9 mouse cellular contexts compared by ENCODE assay signal in the genomic region with DNA sequence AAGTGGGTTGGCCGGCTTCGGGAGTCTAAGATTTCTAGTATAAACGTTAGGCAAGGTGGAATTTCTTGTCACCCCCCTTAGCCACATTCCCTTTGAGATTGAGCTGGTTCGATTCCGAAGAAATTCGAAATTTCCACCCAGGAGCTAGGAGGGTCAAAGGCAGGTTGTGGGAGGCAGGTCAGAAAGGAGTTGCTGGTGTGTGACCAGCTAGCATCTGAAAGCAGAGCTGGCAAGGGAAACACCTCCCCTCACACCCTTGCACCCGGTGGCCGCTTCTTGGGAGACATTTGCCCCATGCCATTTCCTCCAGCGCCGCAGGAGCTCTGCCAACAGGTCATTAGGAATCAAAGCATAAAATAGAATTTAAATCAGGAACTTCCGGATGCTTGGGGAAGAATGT. TPM values are rescaled to one million over a fixed set of nuclear protein-coding genes. Genes with fewer than 3 reads are reported as not detected.
DNase-seq lines count a peak whose midpoint lies in the region; ATAC-seq and TF ChIP-seq lines count a peak whose summit lies in the region.
"Had no signal": no experiment of that assay in that cellular context is flagged by ENCODE, and none has a peak within 500 bp of the region (broad histone marks: within the 10 kb centered on the region; RNA-seq: fewer than 3 reads in every experiment).

No protein-coding gene starts in this region.

- H3K4me2 ChIP-seq in heart, embryonic 13.5 days, result peak overlapping the region; percentile 95
- peak overlapping the region; percentile 97 for H3K4me2 ChIP-seq in hindbrain, embryonic 13.5 days
- H3K4me2 ChIP-seq in liver, embryonic 14.5 days (ENCODE audit: low read depth), result peak overlapping the region; percentile 69

- no peak for ATAC-seq in heart, embryonic 13.5 days (ENCODE audit: extremely low read depth, insufficient number of reproducible peaks, low FRiP score, low TSS enrichment)
- ATAC-seq in hindbrain, embryonic 13.5 days (ENCODE audit: low FRiP score), result no peak
- ATAC-seq in liver, embryonic 14.5 days (ENCODE audit: insufficient read depth), result no peak
- no peak for ATAC-seq in frontal cortex, adult (ENCODE audit: low TSS enrichment)

- peak overlapping the region; percentile 100 for H3K27ac ChIP-seq in heart, embryonic 13.5 days (replicated peaks)
- H3K27ac ChIP-seq in brown adipose tissue, adult 24 weeks (replicated peaks; ENCODE audit: low read depth, low read length), result no peak overlapping the region
- H3K27ac ChIP-seq in hindbrain, embryonic 13.5 days, result peak overlapping the region; percentile 99
- H3K27ac ChIP-seq in liver, embryonic 14.5 days, result no peak overlapping the region

- TF ChIP-seq CTCF in liver, embryonic 14.5 days (IDR thresholded peaks at IDR 0.05; ENCODE audit: low read depth), result no peak

- TF ChIP-seq EP300 in liver, embryonic 14.5 days (IDR thresholded peaks at IDR 0.05; ENCODE audit: low read depth), result no peak

- DNase-seq in heart, adult 18-20 months, result no peak
- DNase-seq in liver, embryonic 14.5 days (ENCODE audit: low read depth in 3 of 3, low spot score in 3 of 3), result no peak
- DNase-seq in left cerebral cortex, adult 9 months (ENCODE audit: low spot score in 2 of 2), result no peak
- DNase-seq in ovary, postnatal 10 days (ENCODE audit: low spot score), result no peak

- H3K4me1 ChIP-seq in heart, embryonic 13.5 days, result peaks cover 4% of the 10 kb centered on the region
- H3K4me1 ChIP-seq in brown adipose tissue, adult 24 weeks (ENCODE audit: control insufficient read depth, insufficient read depth, insufficient read length, low read length), result no peaks in the 10 kb centered on the region
- H3K4me1 ChIP-seq in hindbrain, embryonic 13.5 days (replicated peaks), result peaks cover 14% of the 10 kb centered on the region
- H3K4me1 ChIP-seq in liver, embryonic 14.5 days (replicated peaks; ENCODE audit: control insufficient read depth in 2 of 2, insufficient read depth in 2 of 2, low read length in 1 of 2), result 0 out of 4 replicates have a peak, but pooled peaks cover 0 to 2% of the 10 kb centered on the region in 2 experiments

- WGBS in heart, embryonic 13.5 days, result 7% methylated on average over 11 of the region's 11 CpGs
- 4% methylated on average over 11 of the region's 11 CpGs for WGBS in hindbrain, embryonic 13.5 days
- 9% methylated on average over 11 of the region's 11 CpGs for WGBS in liver, embryonic 14.5 days (ENCODE audit: insufficient replicate concordance)

- peak overlapping the region; percentile 99 for H3K9ac ChIP-seq in heart, embryonic 13.5 days
- peak overlapping the region; percentile 96 for H3K9ac ChIP-seq in hindbrain, embryonic 13.5 days
- H3K9ac ChIP-seq in liver, embryonic 14.5 days (replicated peaks), result no peak overlapping the region

- H3K27me3 ChIP-seq in heart, embryonic 13.5 days (replicated peaks), result no peaks in the 10 kb centered on the region
- H3K27me3 ChIP-seq in hindbrain, embryonic 13.5 days, result 0 out of 2 replicates have a peak, but pooled peaks cover 3% of the 10 kb centered on the region
- peaks cover 40% of the 10 kb centered on the region for H3K27me3 ChIP-seq in liver, embryonic 14.5 days (ENCODE audit: control insufficient read depth, insufficient read depth, low read length)
- H3K27me3 ChIP-seq: Patski had no signal

- H3K36me3 ChIP-seq in heart, embryonic 13.5 days, result no peaks in the 10 kb centered on the region
- no peaks in the 10 kb centered on the region for H3K36me3 ChIP-seq in hindbrain, embryonic 13.5 days
- H3K36me3 ChIP-seq in liver, embryonic 14.5 days (replicated peaks; ENCODE audit: control insufficient read depth, insufficient read depth, low read depth), result no peaks in the 10 kb centered on the region

- H3K9me3 ChIP-seq in heart, embryonic 13.5 days, result peaks cover 3% of the 10 kb centered on the region; the same call in 1 of the 2 replicates
- no peaks in the 10 kb centered on the region for H3K9me3 ChIP-seq in hindbrain, embryonic 13.5 days
- no peaks in the 10 kb centered on the region for H3K9me3 ChIP-seq in liver, embryonic 14.5 days (ENCODE audit: control insufficient read depth, low read length)

- peak overlapping the region; percentile 97 for H3K4me3 ChIP-seq in heart, embryonic 13.5 days
- H3K4me3 ChIP-seq in brown adipose tissue, adult 24 weeks (ENCODE audit: insufficient read depth, low read depth, low read length), result peak overlapping the region; percentile 70
- H3K4me3 ChIP-seq in hindbrain, embryonic 13.5 days, result peak overlapping the region; percentile 87
- H3K4me3 ChIP-seq in liver, embryonic 14.5 days (ENCODE audit: insufficient read depth in 1 of 2, low read depth in 2 of 2, low read length in 2 of 2), result peak overlapping the region in 1 of 2 experiments; percentile 62; a peak in 1 of 4 replicates

RNA-seq across cellular contexts. Expression of a gene that starts 2.5 kb away (rescaled TPM):
- polyA plus RNA-seq in heart, embryonic 13.5 days (2015; fragmentation: Nextera tagmentation; extraction: Ambion mirVana), result 51.3 and 59.3 TPM in 2 replicates
- total RNA-seq in heart, adult 18-20 months (2021), result 10 to 100 TPM; 17.5 to 21.0 TPM
- 12.5 and 14.8 TPM in 2 replicates for polyA plus RNA-seq in brown adipose tissue, adult 24 weeks (2012; ENCODE audit: insufficient read depth, insufficient read length, missing spikeins)
- 39.0 and 42.2 TPM in 2 replicates for polyA plus RNA-seq in hindbrain, embryonic 13.5 days (2015; fragmentation: Nextera tagmentation; extraction: Ambion mirVana)
- 0.92 and 1.1 TPM in 2 replicates for polyA plus RNA-seq in liver, embryonic 14.5 days (2012; rRNA removed)
- polyA plus RNA-seq in liver, embryonic 14.5 days (2014; fragmentation: Nextera tagmentation; extraction: Ambion mirVana), result 3.1 and 3.5 TPM in 2 replicates

Comparison
In these comparisons a context has a peak if more than half of its experiments do, and no peak if none do; other contexts are left out.
1. H3K27ac ChIP-seq: peak in heart, embryonic 13.5 days (single experiment) and hindbrain, embryonic 13.5 days (single experiment); none in brown adipose tissue, adult 24 weeks (single experiment) and liver, embryonic 14.5 days (single experiment).
2. Peak in every context shown above with its lines, with median percentiles within 50 percentile points of each other: H3K4me2 ChIP-seq.